Mouse (Mus musculus): ENCODE data around the gene Taz. TPM values are rescaled to one million over a fixed set of nuclear protein-coding genes. Genes with fewer than 3 reads are reported as not detected.

Gene Taz
- polyA plus RNA-seq, 1 experiment, result 45.5 TPM

DNA sequence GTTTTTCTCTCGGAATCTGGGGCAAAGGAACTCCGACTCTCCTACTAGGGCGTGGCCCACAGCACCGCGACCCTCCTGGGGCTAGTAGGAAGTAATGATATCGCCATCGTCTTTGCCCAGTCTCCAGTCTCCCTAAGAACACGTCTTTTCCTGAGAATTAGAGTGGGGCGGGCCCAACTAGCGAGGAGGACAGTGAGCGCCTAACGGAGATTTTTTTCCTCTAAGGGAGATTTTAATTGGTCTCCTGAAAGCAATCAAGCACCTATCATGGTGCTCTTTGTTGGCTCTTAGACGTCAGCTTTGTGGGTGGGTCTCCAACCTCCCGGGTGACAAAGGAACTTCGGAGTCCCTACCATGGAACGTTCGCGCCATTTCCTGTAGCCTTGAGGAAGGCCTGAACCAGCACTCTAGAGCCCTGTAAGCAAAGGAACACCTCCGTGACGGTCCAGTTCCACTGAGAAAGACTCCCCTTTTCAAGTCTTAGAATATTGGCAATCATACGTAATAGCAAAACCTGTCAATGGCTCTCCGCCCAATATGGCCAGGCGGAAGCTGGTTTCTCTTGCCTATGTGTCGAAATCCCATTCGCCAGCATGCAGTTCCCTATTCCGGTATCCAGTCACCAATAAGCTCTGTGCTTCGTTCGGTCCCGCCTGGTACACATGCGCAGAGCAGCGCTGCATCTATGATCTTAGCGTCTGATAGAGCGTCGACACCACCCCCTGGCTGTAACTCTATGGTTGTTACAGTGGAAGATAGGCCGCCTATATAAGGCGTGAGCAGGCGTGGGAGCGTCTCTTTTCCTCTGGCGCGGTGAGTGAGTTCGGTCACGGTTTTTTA is 11.4 kb upstream of the Taz start, which contains the start of gene Rpl10:
Gene Rpl10 (plus strand): TSS at position 751 of the 840 bp plus-strand sequence.
- TF ChIP-seq GATA1 (IDR thresholded peaks at IDR 0.05; ENCODE audit: low read length), result no peak

GRCm38 (mm10) chrX:74270902-74271551 is 10.7 kb upstream of the Taz start:
- no peak for TF ChIP-seq GATA1 (IDR thresholded peaks at IDR 0.05; ENCODE audit: low read length)

DNA sequence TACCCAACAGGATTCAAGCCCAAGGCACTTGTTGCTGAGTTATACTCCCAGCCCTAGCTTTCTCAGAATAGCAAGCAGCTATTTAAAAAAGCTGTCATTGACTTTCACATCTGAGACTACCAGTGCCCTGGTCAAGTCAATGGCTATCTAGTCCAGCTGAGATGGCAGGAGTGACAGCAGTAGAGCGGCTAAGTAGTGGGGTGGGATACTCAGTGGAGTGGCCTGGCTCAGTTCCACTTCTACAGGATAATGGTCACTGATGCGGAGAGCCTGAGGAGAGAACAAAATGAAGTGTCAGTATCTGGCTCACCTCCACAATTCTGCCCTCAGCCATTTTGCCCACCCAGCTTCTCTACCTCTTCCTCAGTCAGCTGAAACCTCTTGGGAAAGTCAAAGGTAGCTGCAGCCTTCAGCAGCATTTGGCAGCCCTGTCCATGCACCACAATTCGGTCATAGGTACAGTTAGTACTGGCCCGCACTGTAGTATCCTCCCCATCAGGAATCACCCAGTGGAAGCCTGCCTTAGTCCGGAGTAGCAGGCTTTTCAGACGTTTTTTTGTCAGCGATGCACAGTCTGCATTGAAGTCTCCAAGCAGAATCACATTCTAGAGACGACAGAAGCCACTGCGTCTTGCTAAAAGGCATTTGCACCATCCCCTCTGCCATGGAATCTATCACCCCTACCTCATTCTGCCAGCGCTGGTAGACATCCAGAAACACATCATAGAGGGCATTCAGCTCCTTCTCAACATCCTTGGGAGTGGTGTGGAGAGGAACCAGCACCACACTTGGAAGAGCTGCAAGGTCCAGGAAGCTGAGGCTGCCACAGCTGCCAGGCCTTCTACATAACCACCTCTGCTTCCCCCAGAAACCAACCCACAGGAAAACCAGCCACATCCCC is 8.0 kb upstream of the Taz start:
- TF ChIP-seq GATA1 (IDR thresholded peaks at IDR 0.05; ENCODE audit: low read length), result no peak

DNA sequence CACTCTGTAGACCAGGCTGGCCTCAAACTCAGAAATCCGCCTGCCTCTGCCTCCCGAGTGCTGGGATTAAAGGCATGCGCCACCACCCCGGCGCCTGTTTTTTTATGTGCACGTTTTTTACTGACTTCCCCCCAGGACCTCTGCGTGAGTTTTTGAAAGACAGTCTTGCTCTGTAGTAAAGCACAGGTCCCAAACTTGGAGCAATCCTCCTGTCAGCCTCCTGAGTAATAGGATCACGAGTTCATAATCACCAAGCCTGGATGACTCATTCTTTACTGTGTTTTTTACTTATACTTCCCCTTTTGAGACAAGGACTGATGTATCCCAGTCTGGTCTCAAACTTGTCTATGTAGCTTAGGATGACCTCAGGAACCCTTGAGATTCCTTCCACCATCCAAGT is 3.8 kb upstream of the Taz start:
- no peak for TF ChIP-seq GATA1 (IDR thresholded peaks at IDR 0.05; ENCODE audit: low read length)

- no peak for TF ChIP-seq GATA1 (IDR thresholded peaks at IDR 0.05; ENCODE audit: low read length)
Observed at GRCm38 (mm10) chrX:74281041-74281731, 526 bp upstream of the Taz start.

DNA sequence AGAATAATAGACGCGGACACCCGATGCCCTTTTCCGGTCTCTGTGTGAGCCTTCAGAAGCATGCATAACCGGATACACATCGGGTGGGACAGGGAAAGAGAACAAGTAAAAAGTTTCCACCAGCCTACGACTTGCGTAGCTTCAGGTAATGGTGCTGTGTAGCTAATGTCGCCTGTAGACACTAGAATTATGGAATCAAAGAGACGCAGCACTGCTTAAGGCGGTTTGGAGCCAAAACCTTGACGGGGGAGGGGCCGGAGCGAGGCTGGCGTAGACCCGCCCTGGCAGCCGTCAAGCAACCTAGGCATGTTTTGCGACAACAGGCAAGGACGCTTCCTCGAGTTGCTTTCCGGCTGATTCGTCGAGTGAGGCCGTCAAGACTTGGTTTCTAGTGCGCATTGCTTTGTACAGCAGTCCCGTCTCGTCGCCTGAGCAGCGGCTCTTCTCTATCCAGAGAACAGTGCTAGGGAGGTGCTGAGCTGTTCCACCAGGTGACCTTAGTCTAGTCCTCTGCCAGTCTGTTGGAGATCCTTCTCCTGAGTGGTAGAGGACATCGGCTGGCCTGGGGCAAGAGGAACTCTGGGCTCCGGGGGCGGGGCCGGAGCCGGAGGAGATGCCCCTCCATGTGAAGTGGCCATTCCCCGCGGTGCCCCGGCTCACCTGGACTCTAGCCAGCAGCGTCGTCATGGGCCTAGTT is 831 bp downstream of the Taz start:
- TF ChIP-seq GATA1 (IDR thresholded peaks at IDR 0.05; ENCODE audit: low read length), result no peak

GRCm38 (mm10) chrX:74283092-74283437 is 1.4 kb downstream of the Taz start:
- no peak for TF ChIP-seq GATA1 (IDR thresholded peaks at IDR 0.05; ENCODE audit: low read length)

- TF ChIP-seq GATA1 (IDR thresholded peaks at IDR 0.05; ENCODE audit: low read length), result no peak
Observed at GRCm38 (mm10) chrX:74293431-74293830, 11.7 kb downstream of the Taz start.

DNA sequence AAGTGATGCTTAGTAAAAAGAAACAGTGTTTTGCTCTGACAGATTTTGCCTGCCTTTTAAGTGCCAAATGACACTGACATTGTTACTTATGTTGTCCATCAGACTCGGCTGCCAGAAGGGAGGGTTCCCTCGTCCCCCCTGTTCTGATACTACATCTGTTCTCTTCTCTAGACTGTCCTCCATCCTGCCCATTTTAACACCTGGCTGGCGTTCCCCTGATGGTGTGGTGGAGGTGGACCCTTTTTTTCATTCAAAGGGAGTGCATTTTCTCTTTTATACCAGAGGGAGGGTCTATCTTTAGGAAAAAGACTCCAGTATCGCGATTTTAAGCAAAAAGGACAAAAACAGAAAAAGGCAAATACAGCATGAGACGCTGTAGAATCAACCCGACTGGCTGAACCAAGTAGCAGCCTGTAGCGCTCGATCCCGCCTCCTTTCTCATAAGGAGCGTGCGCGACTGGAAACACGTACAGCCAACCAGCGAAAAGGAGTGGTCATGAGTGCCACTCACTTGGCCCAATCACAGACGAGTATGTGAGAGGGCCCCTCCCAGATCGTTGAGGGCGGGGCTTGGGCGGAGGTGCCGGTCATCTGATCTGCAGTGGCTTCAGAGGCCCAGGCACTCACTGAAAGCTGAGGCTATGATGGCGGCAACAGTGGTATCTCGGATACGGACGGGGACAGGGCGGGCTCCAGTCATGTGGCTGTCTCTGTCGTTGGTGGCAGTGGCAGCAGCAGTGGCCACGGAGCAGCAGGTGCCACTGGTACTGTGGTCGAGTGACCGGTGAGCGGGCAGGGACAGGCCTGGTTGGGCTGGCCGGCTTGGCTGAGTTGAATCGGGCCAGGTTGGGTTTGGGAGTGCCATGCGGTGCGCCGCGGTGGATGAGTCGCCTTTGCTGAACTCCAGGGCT is 15.1 kb downstream of the Taz start, which contains the start of gene Atp6ap1:
Gene Atp6ap1 (plus strand): TSS at position 560 of the 911 bp plus-strand sequence.
- TF ChIP-seq GATA1 (IDR thresholded peaks at IDR 0.05; ENCODE audit: low read length), result no peak

GRCm38 (mm10) chrX:74298348-74298747 is 16.6 kb downstream of the Taz start:
- no peak for TF ChIP-seq GATA1 (IDR thresholded peaks at IDR 0.05; ENCODE audit: low read length)

DNA sequence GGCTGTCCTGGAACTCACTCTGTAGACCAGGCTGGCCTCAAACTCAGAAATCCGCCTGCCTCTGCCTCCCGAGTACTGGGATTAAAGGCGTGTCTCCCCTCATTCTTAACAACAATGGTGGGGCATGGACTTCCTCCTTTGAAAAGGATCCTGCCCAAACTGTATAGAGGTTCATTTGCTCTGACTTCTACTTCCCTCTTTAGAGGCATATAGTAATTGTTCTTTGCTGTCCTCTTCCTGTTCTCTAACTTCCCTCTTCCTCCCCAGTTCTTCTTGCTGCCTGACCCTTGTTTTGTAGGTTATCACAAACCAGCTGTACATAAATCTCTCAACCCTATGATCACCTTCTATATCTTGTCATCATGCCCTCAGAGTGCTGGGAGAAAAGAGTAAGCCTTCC is 18.0 kb downstream of the Taz start:
- TF ChIP-seq GATA1 (IDR thresholded peaks at IDR 0.05; ENCODE audit: low read length), result no peak

GRCm38 (mm10) chrX:74304867-74305700 is 23.4 kb downstream of the Taz start, which contains the start of gene Gdi1:
TSS of gene Gdi1 (plus strand) at chrX:74304998.
- TF ChIP-seq GATA1 (IDR thresholded peaks at IDR 0.05; ENCODE audit: low read length), result no peak

Data from G1E-ER4 (cell line).